Mouse (Mus musculus): ENCODE measurements around the gene Asf1b. TPM values are rescaled to one million over a fixed set of nuclear protein-coding genes. Genes with fewer than 3 reads are reported as not detected.
A peak's percentile ranks its signal among the peaks of the same experiment; 100 is the strongest.
"Not testable (repeated sequence)": the region's sequence is repeated elsewhere in the genome, so short reads cannot be mapped to it uniquely, and the experiment has no call there.

Gene Asf1b
- total RNA-seq, 1 experiment from 2014 or later, result 22.5 TPM

GRCm38 (mm10) chr8:84003612-84004246 is 48.4 kb downstream of the Asf1b start:
- no peak for ATAC-seq (replicated peaks in 1 of 2; ENCODE audit: insufficient read depth in 1 of 2, low FRiP score in 2 of 2, low TSS enrichment in 1 of 2, low read depth in 1 of 2, poor library complexity in 2 of 2, severe bottlenecking in 2 of 2)

- ATAC-seq (replicated peaks in 1 of 2; ENCODE audit: insufficient read depth in 1 of 2, low FRiP score in 2 of 2, low TSS enrichment in 1 of 2, low read depth in 1 of 2, poor library complexity in 2 of 2, severe bottlenecking in 2 of 2), result peak; percentile 98 to 99
Observed at GRCm38 (mm10) chr8:84004533-84005201, 49.4 kb downstream of the Asf1b start.

- ATAC-seq (replicated peaks in 1 of 2; ENCODE audit: insufficient read depth in 1 of 2, low FRiP score in 2 of 2, low TSS enrichment in 1 of 2, low read depth in 1 of 2, poor library complexity in 2 of 2, severe bottlenecking in 2 of 2), result not testable (repeated sequence)
Observed at GRCm38 (mm10) chr8:84005502-84005901, 50.2 kb downstream of the Asf1b start.

GRCm38 (mm10) chr8:84008362-84008761 is 53.1 kb downstream of the Asf1b start:
- ATAC-seq (replicated peaks in 1 of 2; ENCODE audit: insufficient read depth in 1 of 2, low FRiP score in 2 of 2, low TSS enrichment in 1 of 2, low read depth in 1 of 2, poor library complexity in 2 of 2, severe bottlenecking in 2 of 2), result no peak

GRCm38 (mm10) chr8:84009876-84010275 is 54.6 kb downstream of the Asf1b start:
- peak; percentile 65 to 70 for ATAC-seq (replicated peaks in 1 of 2; ENCODE audit: insufficient read depth in 1 of 2, low FRiP score in 2 of 2, low TSS enrichment in 1 of 2, low read depth in 1 of 2, poor library complexity in 2 of 2, severe bottlenecking in 2 of 2)

- ATAC-seq (replicated peaks in 1 of 2; ENCODE audit: insufficient read depth in 1 of 2, low FRiP score in 2 of 2, low TSS enrichment in 1 of 2, low read depth in 1 of 2, poor library complexity in 2 of 2, severe bottlenecking in 2 of 2), result peak in 1 of 2 experiments; percentile 43; a peak in 1 of 4 replicates
Observed at GRCm38 (mm10) chr8:84010625-84011611, 55.6 kb downstream of the Asf1b start.

GRCm38 (mm10) chr8:84011705-84012498 is 56.6 kb downstream of the Asf1b start, which contains the start of gene 2210011C24Rik:
Gene 2210011C24Rik (minus strand): TSS chr8:84012171.
- ATAC-seq (replicated peaks in 1 of 2; ENCODE audit: insufficient read depth in 1 of 2, low FRiP score in 2 of 2, low TSS enrichment in 1 of 2, low read depth in 1 of 2, poor library complexity in 2 of 2, severe bottlenecking in 2 of 2), result peak; percentile 21 to 39; a peak in 3 of 4 replicates

GRCm38 (mm10) chr8:84012499-84013165 is 57.3 kb downstream of the Asf1b start:
- no peak for ATAC-seq (replicated peaks in 1 of 2; ENCODE audit: insufficient read depth in 1 of 2, low FRiP score in 2 of 2, low TSS enrichment in 1 of 2, low read depth in 1 of 2, poor library complexity in 2 of 2, severe bottlenecking in 2 of 2)

GRCm38 (mm10) chr8:84015833-84016232 is 60.5 kb downstream of the Asf1b start:
- no peak for ATAC-seq (replicated peaks in 1 of 2; ENCODE audit: insufficient read depth in 1 of 2, low FRiP score in 2 of 2, low TSS enrichment in 1 of 2, low read depth in 1 of 2, poor library complexity in 2 of 2, severe bottlenecking in 2 of 2)

- no peak for ATAC-seq (replicated peaks in 1 of 2; ENCODE audit: insufficient read depth in 1 of 2, low FRiP score in 2 of 2, low TSS enrichment in 1 of 2, low read depth in 1 of 2, poor library complexity in 2 of 2, severe bottlenecking in 2 of 2)
Observed at GRCm38 (mm10) chr8:84019738-84020137, 64.4 kb downstream of the Asf1b start.

Other genes with a start within 250 kb of the Asf1b start
- gene Ddx39, start 240.3 kb upstream of the Asf1b start, total RNA-seq (2017), result 61.0 and 66.9 TPM in 2 replicates
- 23.2 and 24.9 TPM in 2 replicates for gene Adgre5, start 214.2 kb upstream of the Asf1b start, total RNA-seq (2017)
- gene Adgrl1, start 55.4 kb upstream of the Asf1b start, total RNA-seq (2017), result 4.2 and 5.0 TPM in 2 replicates
- gene Gm10644, start 302 bp upstream of the Asf1b start, total RNA-seq (2017), result 0.30 TPM in 1 of 2 replicates, not detected in the other
- 24.0 and 27.6 TPM in 2 replicates for gene Prkaca, start 17.5 kb downstream of the Asf1b start, total RNA-seq (2017)
- 52.8 and 53.4 TPM in 2 replicates for gene Samd1, start 42.2 kb downstream of the Asf1b start, total RNA-seq (2017)
- gene 1700067K01Rik, start 46.0 kb downstream of the Asf1b start, total RNA-seq (2017), result 0.31 and 1.1 TPM in 2 replicates
- not detected in 2 replicates for gene 2210011C24Rik, start 56.7 kb downstream of the Asf1b start, total RNA-seq (2017)
- gene Palm3, start 66.0 kb downstream of the Asf1b start, total RNA-seq (2017), result 0.31 TPM in 1 of 2 replicates, not detected in the other
- 14.8 and 19.4 TPM in 2 replicates for gene Il27ra, start 87.1 kb downstream of the Asf1b start, total RNA-seq (2017)
- gene Rln3, start 89.5 kb downstream of the Asf1b start, total RNA-seq (2017), result not detected in 2 replicates
- gene Gm10643, start 109.6 kb downstream of the Asf1b start, total RNA-seq (2017), result 2.5 and 3.6 TPM in 2 replicates
- 2.3 and 5.3 TPM in 2 replicates for gene Rfx1, start 111.3 kb downstream of the Asf1b start, total RNA-seq (2017)
- 21.0 and 23.1 TPM in 2 replicates for gene Dcaf15, start 149.3 kb downstream of the Asf1b start, total RNA-seq (2017)
- 1.4 and 2.7 TPM in 2 replicates for gene Podnl1, start 170.5 kb downstream of the Asf1b start, total RNA-seq (2017)
- gene Cc2d1a, start 192.4 kb downstream of the Asf1b start, total RNA-seq (2017), result 5.8 and 7.0 TPM in 2 replicates
- 2.7 and 3.8 TPM in 2 replicates for gene 4930432K21Rik, start 192.5 kb downstream of the Asf1b start, total RNA-seq (2017)
- gene Nanos3, start 229.7 kb downstream of the Asf1b start, total RNA-seq (2017), result not detected in 2 replicates

Data from hematopoietic stem cell, adult 5-6 weeks (primary cell).